Mouse (Mus musculus): ENCODE data around the gene Esp3.
"Not testable (repeated sequence)": the region's sequence is repeated elsewhere in the genome, so short reads cannot be mapped to it uniquely, and the experiment has no call there.

The Esp3 gene

GRCm38 (mm10) chr17:40631775-40632174 is at the start of gene Esp3:
Esp3 (plus strand) TSS chr17:40632075.
- DNase-seq (ENCODE audit: low read depth, low spot score), result not testable (repeated sequence)

DNA sequence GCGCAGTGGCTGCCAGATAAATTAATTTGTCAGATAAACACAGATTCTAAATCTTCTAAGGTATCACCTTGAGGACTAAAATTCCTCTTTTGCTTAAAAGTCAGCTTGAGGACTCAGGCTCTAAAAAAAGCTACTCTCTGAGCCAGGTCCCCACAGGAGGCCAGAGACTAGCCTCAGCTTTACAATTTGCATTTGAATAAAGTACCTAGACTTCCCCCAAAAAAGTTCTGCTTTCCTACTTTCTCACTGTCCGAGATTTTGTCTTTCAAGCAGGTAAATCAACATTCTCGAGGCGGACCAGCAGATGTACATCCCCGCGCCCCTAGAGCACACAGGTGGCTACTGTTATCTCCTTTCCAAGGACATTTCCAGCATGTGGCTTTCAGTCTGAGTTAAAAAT is 48.0 kb upstream of the Esp3 start:
- DNase-seq (ENCODE audit: low read depth, low spot score), result not testable (repeated sequence)

GRCm38 (mm10) chr17:40591297-40591696 is 40.6 kb upstream of the Esp3 start:
- no peak for DNase-seq (ENCODE audit: low read depth, low spot score)

DNA sequence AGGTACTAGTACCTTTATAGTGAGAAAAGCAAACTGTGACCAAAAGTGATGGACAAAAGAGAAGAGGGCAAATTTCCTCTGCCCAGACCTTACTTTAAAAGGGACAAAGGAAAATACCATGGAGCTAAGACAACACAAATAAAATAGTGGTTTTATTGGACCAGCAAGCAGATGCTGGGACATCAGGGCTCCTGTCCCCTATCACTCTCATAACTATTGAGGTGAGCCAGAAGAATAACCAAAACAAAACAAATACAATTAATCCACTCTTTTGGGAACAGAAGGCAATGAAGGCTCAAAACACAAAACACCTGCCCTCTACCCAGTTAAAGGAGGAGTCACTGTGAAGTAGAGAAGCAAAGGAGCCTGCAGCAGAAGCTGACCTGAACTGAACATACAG is 33.6 kb upstream of the Esp3 start, which contains the start of gene Esp4:
Gene Esp4 (plus strand): TSS at position 301 of the 400 bp plus-strand sequence.
- no peak for DNase-seq (ENCODE audit: low read depth, low spot score)

GRCm38 (mm10) chr17:40662118-40662679 is 30.3 kb downstream of the Esp3 start:
- DNase-seq (ENCODE audit: low read depth, low spot score), result not testable (repeated sequence)

DNA sequence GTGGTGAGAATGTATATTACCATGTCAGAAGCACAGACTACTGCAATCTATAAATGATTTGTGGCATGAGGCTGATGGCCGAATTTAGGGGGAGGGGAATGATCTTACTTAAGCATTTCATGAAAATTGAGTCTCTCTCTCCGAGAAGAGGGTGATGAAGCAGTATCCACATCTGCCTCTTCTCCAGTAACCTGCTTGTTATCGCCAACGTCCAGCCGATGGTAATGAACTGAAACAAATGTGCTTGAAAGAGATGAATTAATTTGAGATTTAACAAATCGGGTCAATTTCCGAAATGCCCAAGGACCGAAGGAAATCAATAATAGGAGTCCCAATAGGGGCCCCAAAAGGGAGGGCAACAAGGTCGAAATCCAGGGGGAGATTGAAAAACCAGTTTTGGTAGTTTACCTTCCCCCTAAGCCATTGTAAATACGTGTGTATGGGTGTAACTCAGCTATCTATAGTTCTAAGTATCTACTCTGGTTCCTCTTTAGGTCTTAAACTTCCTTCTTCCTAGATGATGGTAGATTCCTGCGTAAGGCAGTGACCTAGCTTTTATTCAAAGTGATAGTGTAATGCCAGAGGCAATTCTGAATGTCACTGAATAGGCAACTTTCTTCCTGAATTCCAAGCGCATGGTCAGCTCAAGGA is 31.4 kb downstream of the Esp3 start:
- not testable (repeated sequence) for DNase-seq (ENCODE audit: low read depth, low spot score)
